Mouse (Mus musculus): ENCODE results near the gene Polr2c.

DNA sequence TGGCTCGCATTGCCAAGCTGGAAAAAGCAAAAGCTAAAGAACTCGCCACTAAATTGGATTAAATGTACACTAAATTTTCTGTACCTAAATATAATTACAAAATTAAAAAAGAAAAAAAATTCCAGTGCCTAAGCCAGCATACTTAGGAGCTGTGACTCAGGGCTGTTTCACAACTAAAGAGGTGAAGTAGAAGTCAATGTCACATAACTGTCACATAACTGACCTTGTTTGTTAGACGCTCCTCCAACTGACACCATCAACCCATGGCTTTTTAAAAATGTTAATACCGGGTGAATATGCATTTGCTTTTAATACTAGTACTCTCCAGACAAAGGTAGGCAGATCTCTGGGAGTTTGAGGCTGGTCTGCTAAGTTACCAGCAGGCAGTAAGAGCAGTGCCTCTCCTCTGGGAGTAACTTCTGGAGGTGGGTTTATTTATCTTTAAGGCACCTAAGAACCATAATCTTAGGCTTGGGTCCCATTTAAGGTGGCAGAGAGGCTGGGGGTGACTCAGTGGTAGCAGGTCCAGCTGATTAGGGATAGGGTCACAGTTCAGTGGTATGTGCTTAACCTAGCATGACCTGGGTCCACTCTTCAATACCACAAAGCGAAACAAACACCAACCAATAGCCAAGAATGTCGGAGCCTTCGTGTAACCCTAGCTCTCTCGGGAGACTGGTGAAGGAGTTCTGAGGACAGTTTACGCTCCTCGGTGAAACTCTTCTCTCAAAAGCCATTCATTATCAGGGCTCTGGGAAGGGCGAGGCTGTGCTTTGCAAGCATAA, 20.6 kb upstream of the Polr2c start:
- TF ChIP-seq EP300 (IDR thresholded peaks at IDR 0.05) (no peak), CTCF (IDR thresholded peaks at IDR 0.05) (no peak)
